12 mouse cellular contexts compared by ENCODE assay signal in the genomic region with DNA sequence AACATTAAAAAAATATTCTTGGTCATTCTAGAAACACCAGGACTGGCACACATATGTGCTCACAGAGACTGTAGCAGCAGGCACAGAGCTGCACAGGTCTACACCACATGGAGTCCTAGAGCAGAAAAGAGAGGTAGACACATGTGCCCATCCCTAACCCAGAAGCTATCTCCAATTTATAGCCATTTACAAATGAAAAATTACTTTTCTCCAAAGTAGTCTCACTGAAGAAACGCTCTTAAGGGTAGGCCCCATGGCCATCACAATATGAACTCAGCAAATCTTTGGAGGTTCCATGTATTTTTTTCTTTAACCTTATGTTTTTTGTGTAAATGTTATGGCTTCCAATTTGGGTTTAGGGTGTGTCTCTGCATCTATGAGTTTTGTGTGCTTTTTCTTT. TPM values are rescaled to one million over a fixed set of nuclear protein-coding genes. Genes with fewer than 3 reads are reported as not detected.
DNase-seq lines count a peak whose midpoint lies in the region; ATAC-seq and TF ChIP-seq lines count a peak whose summit lies in the region.
"Had no signal": no experiment of that assay in that cellular context is flagged by ENCODE, and none has a peak within 500 bp of the region (broad histone marks: within the 10 kb centered on the region; RNA-seq: fewer than 3 reads in every experiment).

No protein-coding gene starts in this region.

- no peak for TF ChIP-seq EP300 in stomach, postnatal 0 days (optimal IDR thresholded peaks at IDR 0.05)

- no peak for DNase-seq in gastrocnemius, adult 2 months
- no peak for DNase-seq in gastrocnemius, postnatal 4 days (ENCODE audit: low spot score in 2 of 2)
- DNase-seq in layer of hippocampus, adult 2 months (ENCODE audit: low spot score in 2 of 2) = no peak
- DNase-seq in layer of hippocampus, postnatal 36 days = no peak
- no peak for DNase-seq in stomach, postnatal 0 days (ENCODE audit: low spot score)
- DNase-seq in gastrocnemius, postnatal 25 days = no peak
- no peak for DNase-seq in yolk sac, embryonic 10.5 days (ENCODE audit: low spot score)
- DNase-seq: adrenal gland, postnatal 25 days; cerebellum, adult 11 months; forebrain, postnatal 0 days; thymus, postnatal 14 days had no signal

- H3K9me3 ChIP-seq in stomach, embryonic 14.5 days (ENCODE audit: control insufficient read depth, low read depth, low read length) = no peaks in the 10 kb centered on the region
- H3K9me3 ChIP-seq in stomach, postnatal 0 days (ENCODE audit: control insufficient read depth, low read length) = no peaks in the 10 kb centered on the region

- H3K36me3 ChIP-seq in stomach, embryonic 14.5 days (ENCODE audit: control insufficient read depth, insufficient read depth, low read length) = no peaks in the 10 kb centered on the region
- H3K36me3 ChIP-seq in stomach, postnatal 0 days (ENCODE audit: control insufficient read depth, insufficient read depth, low read length) = no peaks in the 10 kb centered on the region; the same call in 1 of the 2 replicates

- ATAC-seq in stomach, embryonic 14.5 days (ENCODE audit: insufficient number of reproducible peaks, insufficient read depth, low FRiP score, low read depth) = no peak
- ATAC-seq in stomach, postnatal 0 days (ENCODE audit: low FRiP score, low TSS enrichment) = no peak
- ATAC-seq: forebrain, postnatal 0 days had no signal

- peak overlapping the region; percentile 99 for H3K4me3 ChIP-seq in gastrocnemius, adult 2 months
- peak overlapping the region; percentile 87; the same call in 1 of the 2 replicates for H3K4me3 ChIP-seq in layer of hippocampus, adult 2 months
- no peak overlapping the region for H3K4me3 ChIP-seq in stomach, embryonic 14.5 days (ENCODE audit: low read depth, low read length)
- H3K4me3 ChIP-seq in stomach, postnatal 0 days (ENCODE audit: low read depth, low read length) = no peak overlapping the region

- H3K27me3 ChIP-seq in stomach, embryonic 14.5 days (ENCODE audit: control insufficient read depth, insufficient read depth, low read length) = no peaks in the 10 kb centered on the region
- H3K27me3 ChIP-seq in stomach, postnatal 0 days (ENCODE audit: control insufficient read depth, insufficient read depth, low read length) = no peaks in the 10 kb centered on the region

- intact Hi-C loops in gastrocnemius, adult 2 months (cut with DNase I) = loop anchor here (5.0 kb wide), 1 partner anchor 37 kb away; no protein-coding TSS in a partner anchor

- peak overlapping the region; percentile 99; the same call in 1 of the 2 replicates for H3K27ac ChIP-seq in gastrocnemius, adult 2 months
- peak overlapping the region; percentile 98; the same call in 1 of the 2 replicates for H3K27ac ChIP-seq in layer of hippocampus, adult 2 months
- H3K27ac ChIP-seq in stomach, embryonic 14.5 days (ENCODE audit: low read length) = no peak overlapping the region
- no peak overlapping the region for H3K27ac ChIP-seq in stomach, postnatal 0 days (replicated peaks)

- H3K9ac ChIP-seq in stomach, embryonic 14.5 days (replicated peaks; ENCODE audit: low read depth, low read length) = no peak overlapping the region
- no peak overlapping the region for H3K9ac ChIP-seq in stomach, postnatal 0 days (ENCODE audit: low read length)

- peaks cover 16% of the 10 kb centered on the region for H3K4me1 ChIP-seq in stomach, embryonic 14.5 days (ENCODE audit: control insufficient read depth, insufficient read depth, low read length)
- no peaks in the 10 kb centered on the region for H3K4me1 ChIP-seq in stomach, postnatal 0 days (replicated peaks; ENCODE audit: control insufficient read depth, insufficient read depth)

- peak overlapping the region; percentile 59; the same call in 1 of the 2 replicates for H3K4me2 ChIP-seq in stomach, embryonic 14.5 days (replicated peaks; ENCODE audit: low read depth, low read length)
- no peak overlapping the region for H3K4me2 ChIP-seq in stomach, postnatal 0 days (replicated peaks; ENCODE audit: low read depth)

- WGBS in stomach, embryonic 14.5 days = 83% methylated on average over 1 of the region's 1 CpGs
- WGBS in stomach, postnatal 0 days = 95% methylated on average over 1 of the region's 1 CpGs

- TF ChIP-seq CTCF in gastrocnemius, adult 2 months (IDR thresholded peaks at IDR 0.05) = no peak
- no peak for TF ChIP-seq CTCF in layer of hippocampus, adult 2 months (conservative IDR thresholded peaks at IDR 0.05)
- no peak for TF ChIP-seq CTCF in stomach, postnatal 0 days (IDR thresholded peaks at IDR 0.05; ENCODE audit: low read depth)

RNA-seq across cellular contexts. Expression of gene Hmg20a, which starts 1.8 kb away (rescaled TPM):
- total RNA-seq in gastrocnemius, adult 2 months (2021) = 10 to 100 TPM; 14.7 to 14.8 TPM
- total RNA-seq in gastrocnemius, postnatal 4 days (2021) = 10 to 100 TPM; 43.2 to 44.0 TPM
- total RNA-seq in layer of hippocampus, adult 2 months (2021) = 10 to 100 TPM; 78.8 to 81.6 TPM
- total RNA-seq in layer of hippocampus, postnatal 36 days (2021) = 10 to 100 TPM; 77.3 to 80.8 TPM
- polyA plus RNA-seq in stomach, embryonic 14.5 days (2014; fragmentation: Nextera tagmentation; extraction: Ambion mirVana) = 60.9 and 61.8 TPM in 2 replicates
- 15.2 and 15.6 TPM in 2 replicates for polyA plus RNA-seq in stomach, postnatal 0 days (2015; fragmentation: Nextera tagmentation; extraction: Ambion mirVana)
- total RNA-seq in gastrocnemius, postnatal 25 days (2021) = 10 to 100 TPM; 13.0 to 13.7 TPM

RNA-seq across cellular contexts. Expression of gene Peak1, which starts 2.4 kb away (rescaled TPM):
- total RNA-seq in gastrocnemius, adult 2 months (2021) = 10 to 100 TPM; 10.8 to 18.2 TPM
- total RNA-seq in gastrocnemius, postnatal 4 days (2021) = 10 to 100 TPM; 30.3 to 34.3 TPM
- 10 to 100 TPM; 56.1 to 59.2 TPM for total RNA-seq in layer of hippocampus, adult 2 months (2021)
- 10 to 100 TPM; 54.3 to 55.6 TPM for total RNA-seq in layer of hippocampus, postnatal 36 days (2021)
- polyA plus RNA-seq in stomach, embryonic 14.5 days (2014; fragmentation: Nextera tagmentation; extraction: Ambion mirVana) = 23.0 and 27.3 TPM in 2 replicates
- polyA plus RNA-seq in stomach, postnatal 0 days (2015; fragmentation: Nextera tagmentation; extraction: Ambion mirVana) = 4.2 and 4.5 TPM in 2 replicates
- 10 to 100 TPM; 13.1 to 14.3 TPM for total RNA-seq in gastrocnemius, postnatal 25 days (2021)

Comparison
In these comparisons a context has a peak if more than half of its experiments do, and no peak if none do; other contexts are left out.
1. H3K27ac ChIP-seq: peak in gastrocnemius, adult 2 months (single experiment) and layer of hippocampus, adult 2 months (single experiment); none in stomach, embryonic 14.5 days (single experiment) and stomach, postnatal 0 days (single experiment).
2. H3K4me3 ChIP-seq: peak in gastrocnemius, adult 2 months (single experiment) and layer of hippocampus, adult 2 months (single experiment); none in stomach, embryonic 14.5 days (single experiment) and stomach, postnatal 0 days (single experiment).